ENCODE assay signal across 9 mouse cellular contexts in the genomic region with DNA sequence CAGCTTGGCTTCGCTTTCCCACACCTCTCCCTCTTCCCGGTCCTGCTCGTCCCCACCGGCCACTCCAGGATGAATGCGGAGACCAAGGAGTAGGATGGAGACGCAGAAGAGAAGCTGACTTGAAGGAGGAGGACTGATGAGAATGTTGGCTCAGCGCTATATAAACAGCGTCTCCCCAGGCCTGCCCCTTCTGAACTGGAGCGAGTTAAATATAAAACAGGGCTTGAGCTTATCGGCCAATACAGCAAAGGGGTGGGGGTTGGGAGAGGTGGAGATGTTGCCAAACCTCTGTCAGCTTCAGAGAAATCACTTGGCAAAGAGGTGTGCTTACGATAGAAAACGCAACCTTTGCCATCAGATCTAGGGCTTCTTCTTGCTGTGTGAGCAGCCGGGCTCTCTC. TPM values are rescaled to one million over a fixed set of nuclear protein-coding genes. Genes with fewer than 3 reads are reported as not detected.
DNase-seq lines count a peak whose midpoint lies in the region; ATAC-seq and TF ChIP-seq lines count a peak whose summit lies in the region.
"Had no signal": no experiment of that assay in that cellular context is flagged by ENCODE, and none has a peak within 500 bp of the region (broad histone marks: within the 10 kb centered on the region; RNA-seq: fewer than 3 reads in every experiment).

TSS of gene Enpep (minus strand) at position 135 of the 400 bp plus-strand sequence.

- H3K4me3 ChIP-seq in layer of hippocampus, adult 2 months: peak within 1 kb of the TSS; percentile 23; the same call in 1 of the 2 replicates
- peak within 1 kb of the TSS; percentile 44 for H3K4me3 ChIP-seq in brown adipose tissue, adult 24 weeks (ENCODE audit: insufficient read depth, low read depth, low read length)
- no peak within 1 kb of the TSS; the same call in 1 of the 2 replicates for H3K4me3 ChIP-seq in hindbrain, embryonic 16.5 days (ENCODE audit: low read length)
- peak within 1 kb of the TSS; percentile 40 for H3K4me3 ChIP-seq in liver, embryonic 13.5 days (replicated peaks)
- H3K4me3 ChIP-seq in stomach, embryonic 15.5 days (replicated peaks): peak within 1 kb of the TSS; percentile 35

- TF ChIP-seq CTCF in layer of hippocampus, adult 2 months (conservative IDR thresholded peaks at IDR 0.05): no peak

- H3K9me3 ChIP-seq in hindbrain, embryonic 16.5 days (ENCODE audit: control insufficient read depth, low read length): no peaks in the 10 kb centered on the region
- H3K9me3 ChIP-seq in liver, embryonic 13.5 days (replicated peaks): no peaks in the 10 kb centered on the region
- no peaks in the 10 kb centered on the region for H3K9me3 ChIP-seq in stomach, embryonic 15.5 days

- no peaks in the 10 kb centered on the region for H3K27me3 ChIP-seq in hindbrain, embryonic 16.5 days (replicated peaks; ENCODE audit: control insufficient read depth, insufficient read depth, low read length)
- H3K27me3 ChIP-seq in liver, embryonic 13.5 days: no peaks in the 10 kb centered on the region
- no peaks in the 10 kb centered on the region for H3K27me3 ChIP-seq in stomach, embryonic 15.5 days (replicated peaks)

- no peak within 1 kb of the TSS for H3K9ac ChIP-seq in hindbrain, embryonic 16.5 days (ENCODE audit: low read depth, low read length)
- H3K9ac ChIP-seq in liver, embryonic 13.5 days: no peak within 1 kb of the TSS
- no peak within 1 kb of the TSS for H3K9ac ChIP-seq in stomach, embryonic 15.5 days

- DNase-seq in layer of hippocampus, adult 2 months (ENCODE audit: low spot score in 2 of 2): no peak
- DNase-seq in layer of hippocampus, postnatal 36 days: no peak
- DNase-seq in liver, embryonic 13.5 days: no peak
- DNase-seq in layer of hippocampus, postnatal 10 days (ENCODE audit: low spot score in 2 of 2): no peak
- no peak for DNase-seq in urinary bladder, postnatal 4 days (ENCODE audit: low spot score in 2 of 2)

- no peaks in the 10 kb centered on the region for H3K36me3 ChIP-seq in hindbrain, embryonic 16.5 days (ENCODE audit: control insufficient read depth, insufficient read depth, low read length)
- H3K36me3 ChIP-seq in liver, embryonic 13.5 days: no peaks in the 10 kb centered on the region
- no peaks in the 10 kb centered on the region for H3K36me3 ChIP-seq in stomach, embryonic 15.5 days
- H3K36me3 ChIP-seq: G1E had no signal

- WGBS in hindbrain, embryonic 16.5 days: 57% methylated on average over 13 of the region's 13 CpGs
- WGBS in liver, embryonic 13.5 days (ENCODE audit: insufficient replicate concordance): 41% methylated on average over 13 of the region's 13 CpGs
- WGBS in stomach, embryonic 15.5 days: 12% methylated on average over 13 of the region's 13 CpGs

- ATAC-seq in hindbrain, embryonic 16.5 days: peak; percentile 42; the same call in 1 of the 2 replicates
- peak; percentile 58; the same call in 1 of the 2 replicates for ATAC-seq in liver, embryonic 13.5 days (ENCODE audit: low read depth)
- peak; percentile 87 for ATAC-seq in stomach, embryonic 15.5 days (ENCODE audit: insufficient read depth, low FRiP score, low read depth)

- H3K27ac ChIP-seq in layer of hippocampus, adult 2 months: no peak within 1 kb of the TSS
- H3K27ac ChIP-seq in brown adipose tissue, adult 24 weeks (replicated peaks; ENCODE audit: low read depth, low read length): peak within 1 kb of the TSS; percentile 41
- H3K27ac ChIP-seq in hindbrain, embryonic 16.5 days (ENCODE audit: low read depth, low read length): no peak within 1 kb of the TSS
- no peak within 1 kb of the TSS for H3K27ac ChIP-seq in liver, embryonic 13.5 days
- peak within 1 kb of the TSS; percentile 44 for H3K27ac ChIP-seq in stomach, embryonic 15.5 days

- H3K4me1 ChIP-seq in brown adipose tissue, adult 24 weeks (ENCODE audit: control insufficient read depth, insufficient read depth, insufficient read length, low read length): no peaks in the 10 kb centered on the region
- H3K4me1 ChIP-seq in hindbrain, embryonic 16.5 days (ENCODE audit: control insufficient read depth, insufficient read depth, low read depth, low read length): no peaks in the 10 kb centered on the region
- H3K4me1 ChIP-seq in liver, embryonic 13.5 days (replicated peaks): no peaks in the 10 kb centered on the region
- H3K4me1 ChIP-seq in stomach, embryonic 15.5 days: peaks cover 7% of the 10 kb centered on the region

- peak within 1 kb of the TSS; percentile 40 for H3K4me2 ChIP-seq in hindbrain, embryonic 16.5 days (ENCODE audit: low read length)
- peak within 1 kb of the TSS; percentile 45 for H3K4me2 ChIP-seq in liver, embryonic 13.5 days
- peak within 1 kb of the TSS; percentile 58 for H3K4me2 ChIP-seq in stomach, embryonic 15.5 days

RNA-seq across cellular contexts. Expression of gene Enpep, which starts in this region (rescaled TPM):
- total RNA-seq in layer of hippocampus, adult 2 months (2021): 1 to 10 TPM; 1.1 to 1.7 TPM
- total RNA-seq in layer of hippocampus, postnatal 36 days (2021): 1 to 10 TPM; 1.2 to 1.7 TPM
- 13.1 and 13.4 TPM in 2 replicates for polyA plus RNA-seq in brown adipose tissue, adult 24 weeks (2012; ENCODE audit: insufficient read depth, insufficient read length, missing spikeins)
- 2.4 and 3.2 TPM in 2 replicates for polyA plus RNA-seq in hindbrain, embryonic 16.5 days (2015; fragmentation: Nextera tagmentation; extraction: Ambion mirVana)
- polyA plus RNA-seq in liver, embryonic 13.5 days (2015; fragmentation: Nextera tagmentation; extraction: Ambion mirVana): 2.4 and 3.6 TPM in 2 replicates
- polyA plus RNA-seq in stomach, embryonic 15.5 days (2015; fragmentation: Nextera tagmentation; extraction: Ambion mirVana): 19.7 and 25.7 TPM in 2 replicates
- 1 to 10 TPM; 1.8 to 1.9 TPM for total RNA-seq in layer of hippocampus, postnatal 10 days (2021)
- polyA plus RNA-seq: G1E had no signal

Comparison
In these comparisons a context has a peak if more than half of its experiments do, and no peak if none do; other contexts are left out.
1. H3K27ac ChIP-seq: peak in brown adipose tissue, adult 24 weeks (single experiment) and stomach, embryonic 15.5 days (single experiment); none in layer of hippocampus, adult 2 months (single experiment), hindbrain, embryonic 16.5 days (single experiment) and liver, embryonic 13.5 days (single experiment).
2. Peak in every context shown above with its lines, with median percentiles within 50 percentile points of each other: ATAC-seq and H3K4me2 ChIP-seq.